18 mouse cellular contexts compared by ENCODE assay signal in genomic region chr4:106858357-106859088, GRCm38 (mm10). TPM values are rescaled to one million over a fixed set of nuclear protein-coding genes. Genes with fewer than 3 reads are reported as not detected.
DNase-seq lines count a peak whose midpoint lies in the region; ATAC-seq and TF ChIP-seq lines count a peak whose summit lies in the region.
"Had no signal": no experiment of that assay in that cellular context is flagged by ENCODE, and none has a peak within 500 bp of the region (broad histone marks: within the 10 kb centered on the region; RNA-seq: fewer than 3 reads in every experiment).

No protein-coding gene starts in this region.

- H3K4me2 ChIP-seq in forebrain, embryonic 13.5 days = no peak overlapping the region
- no peak overlapping the region for H3K4me2 ChIP-seq in limb, embryonic 11.5 days (ENCODE audit: low read depth, severe bottlenecking)
- H3K4me2 ChIP-seq: intestine, embryonic 15.5 days; liver, embryonic 11.5 days; midbrain, embryonic 13.5 days had no signal

- peak overlapping the region; percentile 73 for H3K27ac ChIP-seq in forebrain, embryonic 10.5 days
- H3K27ac ChIP-seq in forebrain, embryonic 13.5 days = no peak overlapping the region
- no peak overlapping the region for H3K27ac ChIP-seq in MEL (ENCODE audit: control insufficient read depth, low read depth, low read length)
- H3K27ac ChIP-seq in limb, embryonic 11.5 days (replicated peaks; ENCODE audit: low read depth, low read length) = 0 out of 2 replicates have a peak overlapping the region, but pooled peaks have one; percentile 39
- H3K27ac ChIP-seq: intestine, embryonic 15.5 days; macrophage; midbrain, embryonic 13.5 days had no signal

- peaks cover 88% of the 10 kb centered on the region for H3K4me1 ChIP-seq in forebrain, embryonic 10.5 days
- H3K4me1 ChIP-seq in forebrain, embryonic 13.5 days = peaks cover 36% of the 10 kb centered on the region
- H3K4me1 ChIP-seq in MEL (ENCODE audit: control insufficient read depth in 1 of 2, insufficient read depth in 2 of 2, low read length in 2 of 2) = 0 out of 4 replicates have a peak, but pooled peaks cover 0 to 6% of the 10 kb centered on the region in 2 experiments
- peaks cover 59% of the 10 kb centered on the region for H3K4me1 ChIP-seq in limb, embryonic 11.5 days (ENCODE audit: control insufficient read depth, insufficient read depth, low read length)

- peaks cover 10% of the 10 kb centered on the region; the same call in 1 of the 2 replicates for H3K27me3 ChIP-seq in forebrain, embryonic 10.5 days (ENCODE audit: poor library complexity, severe bottlenecking)
- no peaks in the 10 kb centered on the region for H3K27me3 ChIP-seq in forebrain, embryonic 13.5 days
- H3K27me3 ChIP-seq in MEL (ENCODE audit: control insufficient read depth in 1 of 2, insufficient read depth in 2 of 2, low read length in 2 of 2) = no peaks in the 10 kb centered on the region; a peak in 1 of 4 replicates
- H3K27me3 ChIP-seq in limb, embryonic 11.5 days (ENCODE audit: control insufficient read depth, insufficient read depth, low read length) = no peaks in the 10 kb centered on the region
- H3K27me3 ChIP-seq: CH12.LX; intestine, embryonic 15.5 days had no signal

- no peaks in the 10 kb centered on the region for H3K36me3 ChIP-seq in forebrain, embryonic 10.5 days (replicated peaks)
- H3K36me3 ChIP-seq in forebrain, embryonic 13.5 days (ENCODE audit: poor library complexity, severe bottlenecking) = no peaks in the 10 kb centered on the region
- no peaks in the 10 kb centered on the region for H3K36me3 ChIP-seq in MEL (ENCODE audit: control insufficient read depth in 1 of 2, insufficient read depth in 2 of 2, low read length in 2 of 2)
- no peaks in the 10 kb centered on the region for H3K36me3 ChIP-seq in limb, embryonic 11.5 days (ENCODE audit: control insufficient read depth, insufficient read depth, low read length)
- H3K36me3 ChIP-seq: intestine, embryonic 15.5 days; midbrain, embryonic 13.5 days had no signal

- H3K9me3 ChIP-seq in forebrain, embryonic 10.5 days = no peaks in the 10 kb centered on the region; the same call in 1 of the 2 replicates
- H3K9me3 ChIP-seq in forebrain, embryonic 13.5 days (replicated peaks) = no peaks in the 10 kb centered on the region
- H3K9me3 ChIP-seq in MEL (replicated peaks; ENCODE audit: insufficient read depth, low read length) = no peaks in the 10 kb centered on the region
- no peaks in the 10 kb centered on the region for H3K9me3 ChIP-seq in limb, embryonic 11.5 days (ENCODE audit: control insufficient read depth, low read length)
- H3K9me3 ChIP-seq: intestine, embryonic 15.5 days; midbrain, embryonic 13.5 days had no signal

- no peak for TF ChIP-seq RAD21 in MEL (IDR thresholded peaks at IDR 0.05; ENCODE audit: low read depth, low read length)

- 76% methylated on average over 13 of the region's 13 CpGs for WGBS in forebrain, embryonic 10.5 days
- 75% methylated on average over 13 of the region's 13 CpGs for WGBS in forebrain, embryonic 13.5 days
- 79% methylated on average over 13 of the region's 13 CpGs for WGBS in limb, embryonic 11.5 days

- no peak for TF ChIP-seq EP300 in MEL (IDR thresholded peaks at IDR 0.05; ENCODE audit: low read depth in 1 of 2, low read length in 2 of 2)

- ATAC-seq in forebrain, embryonic 13.5 days = no peak
- ATAC-seq in limb, embryonic 11.5 days (ENCODE audit: insufficient number of reproducible peaks, low FRiP score, low TSS enrichment, low read depth) = no peak
- ATAC-seq: forebrain, postnatal 0 days; intestine, embryonic 15.5 days; midbrain, embryonic 13.5 days had no signal

- H3K79me2 ChIP-seq in MEL (ENCODE audit: control insufficient read depth, insufficient read depth, low read length, poor library complexity) = no peaks in the 10 kb centered on the region

- no peak overlapping the region for H3K9ac ChIP-seq in forebrain, embryonic 13.5 days
- H3K9ac ChIP-seq in MEL (ENCODE audit: control insufficient read depth, low read depth, low read length, poor library complexity, severe bottlenecking) = no peak overlapping the region
- H3K9ac ChIP-seq in limb, embryonic 11.5 days (ENCODE audit: low read length) = no peak overlapping the region
- H3K9ac ChIP-seq: forebrain, postnatal 0 days; intestine, embryonic 15.5 days; midbrain, embryonic 13.5 days had no signal

- DNase-seq in forebrain, embryonic 10.5 days (ENCODE audit: extremely low spot score, low spot score) = no peak
- DNase-seq in kidney, postnatal 10 days = peak; percentile 25
- no peak for DNase-seq in kidney, postnatal 14 days
- no peak for DNase-seq in MEL (ENCODE audit: low read depth, low spot score)
- DNase-seq in limb, embryonic 11.5 days (ENCODE audit: low spot score) = no peak
- no peak for DNase-seq in adrenal gland, adult 2 months
- no peak for DNase-seq in layer of hippocampus, postnatal 36 days
- DNase-seq: cerebellum, adult 11-12 months; forebrain, postnatal 0 days; lung, adult 2 months; retina, postnatal 1 day; thymus, adult 2 months had no signal

- no peak for TF ChIP-seq CTCF in MEL (IDR thresholded peaks at IDR 0.05 in 2 of 3, conservative IDR thresholded peaks at IDR 0.05 in 1 of 3; ENCODE audit: control insufficient read depth in 1 of 3, insufficient read depth in 1 of 3, low read depth in 2 of 3, low read length in 3 of 3, poor library complexity in 1 of 3, severe bottlenecking in 1 of 3)

- TF ChIP-seq POLR2A in MEL (IDR thresholded peaks at IDR 0.05; ENCODE audit: control insufficient read depth in 1 of 2, insufficient read depth in 1 of 2, low read depth in 1 of 2, low read length in 2 of 2, poor library complexity in 1 of 2) = no peak

- no peak overlapping the region for H3K4me3 ChIP-seq in forebrain, embryonic 10.5 days
- no peak overlapping the region for H3K4me3 ChIP-seq in forebrain, embryonic 13.5 days
- H3K4me3 ChIP-seq in MEL (ENCODE audit: control insufficient read depth in 1 of 2, insufficient read depth in 1 of 2, low read depth in 2 of 2, low read length in 2 of 2) = no peak overlapping the region
- no peak overlapping the region for H3K4me3 ChIP-seq in limb, embryonic 11.5 days (ENCODE audit: low read depth, low read length)
- H3K4me3 ChIP-seq: intestine, embryonic 15.5 days; midbrain, embryonic 13.5 days had no signal

TF ChIP-seq in MEL, 35 proteins besides CTCF, POLR2A, EP300 and RAD21:
- TF ChIP-seq MXI1 (IDR thresholded peaks at IDR 0.05; ENCODE audit: low read depth, low read length) (no peak), ZNF384 (IDR thresholded peaks at IDR 0.05; ENCODE audit: low read depth, low read length) (0 out of 2 replicates have a peak, but pooled peaks have one; percentile 24)

RNA-seq across cellular contexts. Expression of gene Ssbp3, which starts 52.0 kb away (rescaled TPM):
- 128 and 134 TPM in 2 replicates for polyA plus RNA-seq in forebrain, embryonic 10.5 days (2016; fragmentation: Nextera tagmentation; extraction: Ambion mirVana)
- 168 and 173 TPM in 2 replicates for polyA plus RNA-seq in forebrain, embryonic 13.5 days (2015; fragmentation: Nextera tagmentation; extraction: Ambion mirVana)
- total RNA-seq in MEL (2012; rRNA removed) = 28.3 and 30.5 TPM in 2 replicates
- 100 to 1,000 TPM; 116 to 242 TPM for polyA plus RNA-seq in MEL (2012; ENCODE audit: insufficient read depth in 1 of 2, insufficient read length in 2 of 2, low read depth in 1 of 2, low replicate concordance in 2 of 2, missing spikeins in 1 of 2)
- polyA plus RNA-seq in limb, embryonic 11.5 days (2014; fragmentation: Nextera tagmentation; extraction: Ambion mirVana) = 179 and 186 TPM in 2 replicates
- 10 to 100 TPM; 73.9 to 88.5 TPM for total RNA-seq in adrenal gland, adult 2 months (2021)
- polyA plus RNA-seq in adrenal gland, adult 2 months (2012; rRNA removed) = 54.3 and 85.0 TPM in 2 replicates
- 100 to 1,000 TPM; 144 to 163 TPM for total RNA-seq in layer of hippocampus, postnatal 36 days (2021)

RNA-seq across cellular contexts. Expression of gene Acot11, which starts 53.7 kb away (rescaled TPM):
- 1.9 and 2.1 TPM in 2 replicates for polyA plus RNA-seq in forebrain, embryonic 10.5 days (2016; fragmentation: Nextera tagmentation; extraction: Ambion mirVana)
- 0.63 and 0.94 TPM in 2 replicates for polyA plus RNA-seq in forebrain, embryonic 13.5 days (2015; fragmentation: Nextera tagmentation; extraction: Ambion mirVana)
- 1.5 and 1.8 TPM in 2 replicates for total RNA-seq in MEL (2012; rRNA removed)
- 1 to 10 TPM in 1 of 2 experiments, not detected in 1; 2.5 TPM for polyA plus RNA-seq in MEL (2012; ENCODE audit: insufficient read depth in 1 of 2, insufficient read length in 2 of 2, low read depth in 1 of 2, low replicate concordance in 2 of 2, missing spikeins in 1 of 2)
- polyA plus RNA-seq in limb, embryonic 11.5 days (2014; fragmentation: Nextera tagmentation; extraction: Ambion mirVana) = 6.5 and 10.1 TPM in 2 replicates
- 10 to 100 TPM; 46.7 to 84.2 TPM for total RNA-seq in adrenal gland, adult 2 months (2021)
- polyA plus RNA-seq in adrenal gland, adult 2 months (2012; rRNA removed) = 21.2 and 23.2 TPM in 2 replicates
- total RNA-seq in layer of hippocampus, postnatal 36 days (2021) = 10 to 100 TPM; 50.8 to 52.0 TPM

Comparison
In these comparisons a context has a peak if more than half of its experiments do, and no peak if none do; other contexts are left out.
1. H3K27ac ChIP-seq: peak in forebrain, embryonic 10.5 days (single experiment) and limb, embryonic 11.5 days (single experiment); none in forebrain, embryonic 13.5 days (single experiment) and MEL (single experiment).